Mouse (Mus musculus) cortical plate, adult 2 months (tissue): ENCODE data around the gene Ptprd. TPM values are rescaled to one million over a fixed set of nuclear protein-coding genes. Genes with fewer than 3 reads are reported as not detected.

Experiments used
- H3K27ac ChIP-seq: fragments of 200-500 bp; 2 replicates; pipeline ENCODE4 v1.5.1; 2012; ENCODE audit warnings: low read length, control low read depth, inconsistent platforms; ENCODE audit not compliant: insufficient read depth
- H3K4me1 ChIP-seq: fragments of 200-500 bp; 2 replicates; pipeline ENCODE4 v1.6.1; 2011; ENCODE audit warnings: low read length; ENCODE audit not compliant: control insufficient read depth, insufficient read depth
- H3K4me3 ChIP-seq: fragments of 200-500 bp; 2 replicates; pipeline ENCODE4 v1.5.1; 2011; ENCODE audit warnings: mild to moderate bottlenecking, low read length, control low read depth; ENCODE audit not compliant: insufficient read depth
- CTCF ChIP-seq: fragments of 200-500 bp; IDR thresholded peaks from 2 replicates; pipeline ENCODE4 v1.5.1; 2011; ENCODE audit warnings: mild to moderate bottlenecking, control low read depth, low read length; ENCODE audit not compliant: insufficient read depth; ENCODE audit errors: extremely low read depth
- POLR2A ChIP-seq: fragments of 200-500 bp; IDR thresholded peaks from 2 replicates; pipeline ENCODE4 v1.6.1; 2011; ENCODE audit warnings: mild to moderate bottlenecking, low read length, control low read depth; ENCODE audit not compliant: insufficient read depth; ENCODE audit errors: extremely low read depth
- polyA plus RNA-seq: library from polyadenylated mRNA; depleted of rRNA; stranded (reverse); fragments of >200 nt; gene quantifications from 2 replicates; pipeline ENCODE4 v1.2.3, GENCODE M21; 2012

The Ptprd gene
- polyA plus RNA-seq, 1 experiment = 152 TPM

DNA sequence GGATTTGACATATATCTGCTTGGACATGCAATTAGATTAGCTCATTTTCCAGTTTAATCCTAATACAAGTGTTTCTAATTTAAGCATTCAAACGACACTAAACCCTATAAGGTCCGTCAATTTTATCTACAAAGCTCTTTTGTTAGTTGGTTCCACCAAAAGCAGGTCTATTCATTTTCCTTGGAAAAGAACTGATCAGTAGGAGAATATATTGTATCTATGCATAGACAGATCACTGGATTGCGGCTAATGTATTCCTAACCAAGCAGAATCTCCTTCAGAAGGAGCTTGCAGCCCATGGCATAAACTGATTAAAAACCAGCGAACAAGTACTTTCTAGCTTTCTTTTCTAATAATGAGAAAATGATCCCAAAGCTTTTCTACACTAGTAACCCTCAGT, 933.8 kb downstream of the Ptprd start:
- TF ChIP-seq CTCF (no peak), POLR2A (no peak)
- Histone ChIP-seq H3K4me3 (no peak overlapping the region), H3K27ac (no peak overlapping the region), H3K4me1 (no peaks in the 10 kb centered on the region)

DNA sequence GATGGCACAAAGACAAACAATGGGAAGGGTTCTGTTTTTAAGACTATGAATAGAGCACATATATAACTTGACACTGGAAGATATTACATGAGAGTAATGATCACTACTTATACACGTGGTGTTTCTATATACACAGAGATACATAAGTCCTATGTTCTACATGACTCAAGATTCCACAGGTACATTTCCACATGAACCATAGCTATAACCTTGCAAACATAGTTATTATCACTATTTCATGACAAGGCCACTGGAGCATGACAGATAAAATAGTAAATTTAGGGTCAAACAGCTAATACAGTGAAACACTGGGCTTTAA, 951.8 kb downstream of the Ptprd start:
- TF ChIP-seq CTCF (no peak), POLR2A (no peak)
- no peak overlapping the region for H3K4me3 ChIP-seq
- no peaks in the 10 kb centered on the region; the same call in 1 of the 2 replicates for H3K4me1 ChIP-seq
- H3K27ac ChIP-seq = no peak overlapping the region

DNA sequence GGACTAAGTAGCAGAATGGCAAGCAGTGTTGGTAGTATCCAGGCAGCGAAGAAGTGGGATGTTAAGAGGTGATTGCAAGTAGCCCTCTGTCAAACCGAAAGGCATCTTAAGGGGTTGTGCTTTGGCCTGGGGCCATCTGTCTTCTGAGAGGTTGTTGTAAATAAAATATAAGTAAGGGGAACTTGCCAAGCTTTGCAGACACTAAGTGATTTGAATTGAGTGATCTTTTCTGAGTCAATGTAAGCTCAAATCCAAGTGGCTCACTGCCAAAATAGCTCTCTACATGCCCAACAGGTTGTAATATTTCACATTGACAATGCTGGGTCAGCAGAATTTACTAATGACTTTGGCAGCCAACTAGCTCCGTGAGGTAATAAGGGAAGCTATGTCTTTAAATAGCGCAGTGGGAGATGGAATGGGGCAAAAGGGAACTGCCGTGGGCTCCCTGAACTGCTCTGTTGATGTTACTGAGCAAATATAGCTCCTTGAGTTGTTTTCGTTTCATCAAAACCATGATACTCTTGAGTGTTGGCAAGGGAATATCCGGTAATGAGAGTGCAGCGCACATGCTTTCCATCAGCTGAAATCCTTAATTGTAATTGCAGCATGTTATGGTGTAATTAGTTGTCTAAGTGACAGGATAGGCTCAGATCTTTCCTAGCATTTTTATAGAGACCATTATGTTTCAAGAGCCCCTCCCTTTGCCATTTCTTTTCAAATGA, 952.4 kb downstream of the Ptprd start:
- H3K27ac ChIP-seq = no peak overlapping the region
- TF ChIP-seq POLR2A (no peak), CTCF (no peak)
- no peak overlapping the region for H3K4me3 ChIP-seq
- H3K4me1 ChIP-seq = no peaks in the 10 kb centered on the region; the same call in 1 of the 2 replicates

DNA sequence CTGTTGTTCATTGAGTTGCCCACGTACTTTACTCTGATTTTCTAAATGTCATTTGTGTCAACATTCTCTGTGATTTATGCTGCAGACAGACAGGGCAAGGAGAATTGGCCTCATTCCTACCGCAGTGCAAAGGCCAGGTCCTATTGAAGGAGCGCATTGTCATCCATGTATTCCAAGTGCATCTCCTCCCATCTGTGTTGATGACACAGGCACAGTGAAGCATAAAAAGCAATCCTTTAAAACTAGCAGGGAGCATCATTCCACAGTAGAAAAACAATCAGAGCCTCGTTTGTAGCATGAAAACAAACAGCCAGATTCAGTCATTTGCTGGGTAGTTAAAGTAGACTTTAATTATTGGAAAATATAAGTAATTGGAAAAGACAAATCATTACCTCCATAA, 960.6 kb downstream of the Ptprd start:
- H3K27ac ChIP-seq = no peak overlapping the region
- no peak for TF ChIP-seq CTCF
- no peak for TF ChIP-seq POLR2A
- H3K4me1 ChIP-seq = no peaks in the 10 kb centered on the region
- no peak overlapping the region for H3K4me3 ChIP-seq

DNA sequence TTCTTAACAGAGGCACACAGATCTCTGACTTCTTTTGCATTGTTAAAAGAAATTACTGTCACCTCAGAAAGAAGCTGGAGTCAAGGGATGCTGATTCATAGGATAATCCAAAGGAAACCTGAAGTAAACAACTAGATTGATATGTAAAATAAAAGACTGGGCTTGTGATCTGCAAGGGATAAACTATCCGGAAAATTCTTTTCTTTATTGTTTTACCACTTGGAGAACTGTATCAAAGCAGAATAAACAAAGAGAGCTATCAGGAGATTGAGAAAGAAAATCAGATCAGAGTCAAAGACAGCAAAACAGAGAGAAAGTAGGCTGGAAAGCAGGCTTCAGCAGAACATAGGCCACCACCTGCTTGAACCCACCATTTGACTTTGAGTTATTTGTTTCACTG, 962.0 kb downstream of the Ptprd start:
- Histone ChIP-seq H3K4me1 (no peaks in the 10 kb centered on the region), H3K4me3 (no peak overlapping the region), H3K27ac (no peak overlapping the region)
- TF ChIP-seq POLR2A (no peak), CTCF (no peak)

DNA sequence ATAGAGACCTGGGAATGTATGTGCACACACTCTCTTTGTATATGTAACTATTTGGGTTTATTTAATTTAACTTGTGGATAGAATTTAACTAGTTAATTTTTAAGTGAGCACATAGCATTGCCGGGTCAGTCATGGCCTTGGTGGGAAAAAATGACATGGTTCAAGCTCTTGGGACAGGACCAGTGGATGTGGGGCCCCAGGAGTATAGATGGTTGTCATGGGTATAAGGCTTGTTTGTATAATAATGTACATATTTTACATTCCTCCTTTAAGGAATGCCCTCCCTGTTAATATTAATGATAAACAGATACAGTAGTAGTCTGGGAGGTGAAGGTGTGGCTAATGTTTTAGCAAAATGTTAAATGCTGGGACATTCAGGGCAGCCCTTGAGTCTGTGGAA, 962.8 kb downstream of the Ptprd start:
- TF ChIP-seq POLR2A = no peak
- TF ChIP-seq CTCF = no peak
- no peak overlapping the region for H3K27ac ChIP-seq
- H3K4me3 ChIP-seq = no peak overlapping the region
- H3K4me1 ChIP-seq = no peaks in the 10 kb centered on the region

DNA sequence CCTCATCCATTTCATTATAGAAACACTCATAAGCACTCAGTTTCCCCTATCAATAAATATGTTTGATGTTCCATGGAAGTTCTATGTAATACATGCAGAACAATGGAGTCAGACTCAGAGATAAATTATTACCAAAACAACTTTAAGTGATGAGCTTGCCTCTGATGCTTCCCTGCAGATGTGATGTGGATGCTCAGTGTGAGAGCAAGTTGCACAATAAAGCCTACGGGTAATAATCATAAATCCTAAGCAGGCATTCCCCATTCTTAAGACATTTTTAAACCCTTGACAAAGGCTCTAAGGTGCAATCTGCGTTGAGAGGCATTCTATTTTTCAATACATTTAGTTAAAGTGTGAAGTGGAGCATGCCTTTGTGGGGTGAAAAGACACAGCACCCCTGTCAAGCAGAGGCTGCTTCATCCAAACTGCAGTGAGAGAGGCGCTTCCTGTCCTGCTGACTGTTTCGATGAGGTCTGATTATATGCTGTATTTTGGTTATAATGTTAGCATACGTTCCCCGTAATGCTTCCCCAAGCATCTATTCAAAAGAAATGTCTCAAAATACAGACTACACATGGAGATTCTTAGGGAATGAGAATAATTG, 969.8 kb downstream of the Ptprd start:
- H3K4me3 ChIP-seq = no peak overlapping the region
- H3K4me1 ChIP-seq = no peaks in the 10 kb centered on the region
- no peak overlapping the region for H3K27ac ChIP-seq
- TF ChIP-seq CTCF = no peak
- TF ChIP-seq POLR2A = no peak

DNA sequence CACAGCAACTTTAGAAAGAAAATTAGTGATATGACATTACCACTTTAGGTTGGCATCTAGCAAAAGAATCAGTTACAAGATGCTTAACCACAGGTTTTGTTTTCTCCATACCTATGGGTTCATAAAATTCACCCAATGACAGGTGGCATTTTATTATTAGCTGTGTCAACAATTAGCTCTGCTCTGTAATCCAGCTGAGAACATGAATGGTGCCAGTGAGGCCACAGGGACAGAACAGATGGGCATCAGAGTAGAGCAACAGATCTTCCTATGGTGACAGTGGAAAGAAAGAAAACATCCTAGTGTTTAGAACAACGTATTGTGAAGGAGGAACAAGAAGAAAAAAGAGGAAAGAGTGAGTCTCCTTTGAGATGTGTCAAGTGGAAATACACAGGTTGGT, 973.6 kb downstream of the Ptprd start:
- Histone ChIP-seq H3K27ac (no peak overlapping the region), H3K4me1 (no peaks in the 10 kb centered on the region), H3K4me3 (no peak overlapping the region)
- TF ChIP-seq POLR2A (no peak), CTCF (no peak)

DNA sequence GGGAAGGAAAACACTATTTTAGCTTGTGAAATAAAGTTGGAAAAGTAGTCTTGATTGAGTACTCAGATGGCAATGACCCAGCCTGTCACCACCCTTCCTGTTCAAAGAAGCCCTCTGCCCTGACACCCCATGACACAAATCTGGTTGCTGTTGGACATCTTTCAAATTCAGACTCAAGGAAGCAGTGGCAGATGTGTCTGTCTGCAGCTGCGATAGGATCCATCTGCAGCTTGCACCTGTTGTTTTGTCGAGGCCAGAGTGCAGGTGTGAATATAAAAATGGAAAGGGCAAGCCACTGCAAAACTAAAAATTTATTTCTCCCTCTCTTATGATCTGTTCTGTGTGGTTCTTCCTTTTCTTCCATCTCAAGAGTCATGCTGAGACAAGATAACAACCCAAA, 978.5 kb downstream of the Ptprd start:
- no peak overlapping the region for H3K4me3 ChIP-seq
- no peak overlapping the region for H3K27ac ChIP-seq
- H3K4me1 ChIP-seq = no peaks in the 10 kb centered on the region
- TF ChIP-seq POLR2A = no peak
- no peak for TF ChIP-seq CTCF

DNA sequence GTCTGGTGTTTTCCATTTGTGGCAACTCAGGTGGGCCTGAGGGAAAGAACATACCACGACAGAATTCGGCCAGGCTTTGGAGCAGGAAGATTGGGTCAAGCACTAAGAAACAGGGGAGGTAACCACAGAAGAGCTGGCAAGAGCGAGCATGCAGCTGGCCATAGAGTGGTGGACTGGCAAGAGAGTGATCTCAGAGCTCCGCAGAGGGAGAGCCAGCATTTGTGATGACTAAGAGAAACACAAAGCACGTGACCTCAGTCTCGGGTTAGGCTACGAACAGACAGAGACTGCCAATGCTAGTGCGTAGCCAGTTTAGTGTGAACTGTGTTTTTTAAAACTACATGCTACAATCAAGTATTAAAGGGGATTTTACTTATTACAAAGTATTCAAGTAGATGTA, 1042.9 kb downstream of the Ptprd start:
- no peaks in the 10 kb centered on the region for H3K4me1 ChIP-seq
- no peak overlapping the region for H3K4me3 ChIP-seq
- no peak overlapping the region for H3K27ac ChIP-seq
- TF ChIP-seq POLR2A (no peak), CTCF (no peak)

DNA sequence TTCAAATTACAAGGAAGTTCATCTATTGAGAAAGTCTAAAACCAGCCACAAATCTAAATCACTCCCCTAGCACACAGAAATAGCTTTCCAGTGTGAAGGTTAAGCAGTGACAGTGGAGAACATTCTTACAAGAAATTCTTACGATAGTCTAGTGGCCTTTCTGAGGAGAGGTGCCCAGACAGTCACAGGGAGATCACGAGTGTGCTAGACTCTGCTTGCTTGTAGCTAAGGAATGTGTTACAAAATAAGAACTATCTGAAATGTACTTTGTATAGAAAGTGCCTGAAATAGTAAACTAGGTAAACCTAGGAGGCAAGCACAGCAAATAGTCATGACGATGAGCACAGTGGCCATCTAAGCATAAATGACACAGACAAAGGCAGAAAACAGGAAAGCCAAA, 1054.2 kb downstream of the Ptprd start:
- Histone ChIP-seq H3K4me1 (peaks cover 1% of the 10 kb centered on the region; the same call in 1 of the 2 replicates), H3K4me3 (no peak overlapping the region), H3K27ac (no peak overlapping the region)
- TF ChIP-seq POLR2A (no peak), CTCF (no peak)
